Mouse (Mus musculus): ENCODE measurements around the gene Gcsam. TPM values are rescaled to one million over a fixed set of nuclear protein-coding genes. Genes with fewer than 3 reads are reported as not detected.

Gcsam gene
- polyA plus RNA-seq, 1 experiment from 2014 or later: 0.34 TPM

GRCm38 (mm10) chr16:45613247-45613646 lies 3.1 kb downstream of the Gcsam start:
- Histone ChIP-seq H3K9me3 (ENCODE audit: control insufficient read depth, low read length) (no peaks in the 10 kb centered on the region), H3K9ac (ENCODE audit: low read depth, low read length) (no peak overlapping the region), H3K27me3 (ENCODE audit: control insufficient read depth, insufficient read depth, low read length) (no peaks in the 10 kb centered on the region), H3K4me2 (replicated peaks; ENCODE audit: low read depth, low read length) (no peak overlapping the region), H3K27ac (ENCODE audit: low read depth, low read length) (no peak overlapping the region), H3K4me3 (ENCODE audit: low read depth, low read length) (no peak overlapping the region), H3K4me1 (replicated peaks; ENCODE audit: control insufficient read depth, insufficient read depth, low read length) (no peaks in the 10 kb centered on the region), H3K36me3 (ENCODE audit: control insufficient read depth, insufficient read depth, low read length) (no peaks in the 10 kb centered on the region)
- DNase-seq (ENCODE audit: low spot score) (no peak), ATAC-seq (ENCODE audit: low FRiP score) (no peak)
- WGBS: 85% methylated on average over 2 of the region's 2 CpGs

DNA sequence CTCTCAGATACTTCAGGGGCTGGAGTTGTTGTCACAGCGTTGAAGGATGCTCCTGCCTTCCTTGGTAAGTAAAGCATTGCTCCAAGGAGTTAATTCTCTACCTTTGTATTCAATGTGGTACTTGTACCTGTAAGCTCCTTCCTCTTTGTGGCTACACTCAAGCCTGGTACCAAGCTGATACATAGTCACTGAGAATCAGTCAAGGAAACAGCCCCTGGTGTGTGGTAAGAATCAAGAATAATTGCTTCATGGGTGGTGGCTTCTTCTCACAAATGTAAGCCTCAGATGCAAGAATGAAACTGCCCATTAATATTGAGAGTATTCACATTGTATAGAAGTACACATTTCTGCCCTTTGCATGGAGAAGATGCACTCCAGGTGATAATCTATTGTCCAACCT lies 5.8 kb downstream of the Gcsam start:
- Histone ChIP-seq H3K9ac (ENCODE audit: low read depth, low read length) (no peak overlapping the region), H3K27ac (ENCODE audit: low read depth, low read length) (no peak overlapping the region), H3K4me2 (replicated peaks; ENCODE audit: low read depth, low read length) (no peak overlapping the region), H3K27me3 (ENCODE audit: control insufficient read depth, insufficient read depth, low read length) (no peaks in the 10 kb centered on the region), H3K36me3 (ENCODE audit: control insufficient read depth, insufficient read depth, low read length) (no peaks in the 10 kb centered on the region), H3K9me3 (ENCODE audit: control insufficient read depth, low read length) (no peaks in the 10 kb centered on the region), H3K4me1 (replicated peaks; ENCODE audit: control insufficient read depth, insufficient read depth, low read length) (no peaks in the 10 kb centered on the region), H3K4me3 (ENCODE audit: low read depth, low read length) (no peak overlapping the region)
- DNase-seq (ENCODE audit: low spot score): no peak
- ATAC-seq (ENCODE audit: low FRiP score): no peak
- WGBS: 75% methylated on average over 1 of the region's 1 CpGs

DNA sequence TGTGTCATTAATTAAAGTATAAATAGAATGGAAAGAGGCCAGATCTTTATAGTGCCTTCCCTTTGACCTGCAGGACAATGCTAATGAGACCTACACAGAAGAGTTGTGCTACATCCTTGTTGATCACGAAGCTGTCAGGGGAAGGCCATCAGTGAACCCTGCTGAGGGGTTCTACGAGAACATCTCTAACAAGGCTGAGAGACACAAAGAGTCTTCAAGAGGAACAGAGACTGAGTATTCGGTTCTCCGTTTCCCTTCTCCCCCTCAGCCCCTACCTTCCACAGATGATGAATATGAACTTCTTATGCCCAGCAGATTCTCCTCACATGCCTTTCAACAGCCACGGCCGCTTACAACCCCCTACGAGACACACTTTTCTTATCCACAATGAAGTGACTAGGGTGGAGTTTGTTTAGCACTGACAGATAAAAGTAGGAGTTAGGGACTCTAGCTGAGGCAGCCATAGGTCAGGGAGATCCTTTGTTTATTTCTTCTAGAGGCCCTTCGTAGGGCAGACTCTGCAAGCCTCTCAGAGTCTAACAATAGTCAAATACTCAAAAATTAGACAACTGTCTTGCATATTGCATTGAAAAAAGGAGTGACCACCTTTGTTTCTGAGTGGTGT lies 9.7 kb downstream of the Gcsam start:
- Histone ChIP-seq H3K4me2 (replicated peaks; ENCODE audit: low read depth, low read length) (no peak overlapping the region), H3K36me3 (ENCODE audit: control insufficient read depth, insufficient read depth, low read length) (no peaks in the 10 kb centered on the region), H3K9ac (ENCODE audit: low read depth, low read length) (no peak overlapping the region), H3K27ac (ENCODE audit: low read depth, low read length) (no peak overlapping the region), H3K4me1 (replicated peaks; ENCODE audit: control insufficient read depth, insufficient read depth, low read length) (no peaks in the 10 kb centered on the region), H3K9me3 (ENCODE audit: control insufficient read depth, low read length) (no peaks in the 10 kb centered on the region), H3K4me3 (ENCODE audit: low read depth, low read length) (no peak overlapping the region), H3K27me3 (ENCODE audit: control insufficient read depth, insufficient read depth, low read length) (no peaks in the 10 kb centered on the region)
- no peak for ATAC-seq (ENCODE audit: low FRiP score)
- 69% methylated on average over 8 of the region's 8 CpGs for WGBS
- no peak for DNase-seq (ENCODE audit: low spot score)

DNA sequence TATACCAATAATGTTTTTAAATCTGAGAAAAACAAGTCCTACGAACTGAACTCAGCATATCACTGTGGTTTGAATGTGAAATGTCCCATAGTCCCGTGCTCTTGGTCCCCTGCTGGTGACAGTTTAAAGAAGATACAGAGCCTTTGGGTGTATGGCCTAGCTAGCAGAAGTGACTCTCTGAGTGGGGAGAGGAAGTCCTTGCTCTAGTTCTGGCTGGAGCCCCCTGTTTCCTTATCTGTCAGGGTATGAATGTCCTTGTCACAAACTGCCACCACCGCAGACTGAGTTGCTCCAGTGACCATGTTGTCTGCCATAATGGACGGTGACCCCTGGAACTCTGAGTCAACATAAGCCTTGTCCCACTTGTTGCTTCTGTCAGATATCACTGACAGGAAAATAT lies 13.1 kb downstream of the Gcsam start:
- no peaks in the 10 kb centered on the region for H3K4me1 ChIP-seq (replicated peaks; ENCODE audit: control insufficient read depth, insufficient read depth, low read length)
- no peak for ATAC-seq (ENCODE audit: low FRiP score)

DNA sequence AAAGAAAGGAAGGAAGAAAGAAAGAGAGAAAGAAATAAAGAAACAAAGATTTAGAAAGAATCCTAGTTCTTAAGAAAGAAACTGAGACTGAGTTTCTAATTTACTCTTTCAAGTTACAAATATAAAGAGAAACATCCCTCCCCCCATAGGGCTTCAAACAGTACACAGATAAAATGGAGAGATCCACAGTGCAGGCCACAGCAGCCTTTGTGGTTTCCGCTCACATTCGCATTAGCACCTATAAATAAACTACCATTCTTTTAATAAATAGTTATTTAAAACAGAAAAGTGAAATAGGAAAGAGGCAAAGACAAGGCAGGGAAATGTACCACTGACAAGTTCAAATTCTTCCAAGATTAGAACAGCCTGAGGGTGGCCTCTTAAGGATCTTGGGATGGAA lies 14.6 kb downstream of the Gcsam start:
- no peak overlapping the region for H3K9ac ChIP-seq (ENCODE audit: low read depth, low read length)
- 85% methylated on average over 2 of the region's 2 CpGs for WGBS
- no peak for DNase-seq (ENCODE audit: low spot score)

More for the DNA sequence above, 13.1 kb downstream of the Gcsam start:
- no peak overlapping the region for H3K4me3 ChIP-seq (ENCODE audit: low read depth, low read length)
- WGBS: 88% methylated on average over 4 of the region's 4 CpGs
- no peaks in the 10 kb centered on the region for H3K9me3 ChIP-seq (ENCODE audit: control insufficient read depth, low read length)
- DNase-seq (ENCODE audit: low spot score): no peak
- H3K9ac ChIP-seq (ENCODE audit: low read depth, low read length): no peak overlapping the region
- no peak overlapping the region for H3K4me2 ChIP-seq (replicated peaks; ENCODE audit: low read depth, low read length)
- H3K27me3 ChIP-seq (ENCODE audit: control insufficient read depth, insufficient read depth, low read length): no peaks in the 10 kb centered on the region
- no peak overlapping the region for H3K27ac ChIP-seq (ENCODE audit: low read depth, low read length)
- no peaks in the 10 kb centered on the region for H3K36me3 ChIP-seq (ENCODE audit: control insufficient read depth, insufficient read depth, low read length)

GRCm38 (mm10) chr16:45625342-45625741 lies 15.2 kb downstream of the Gcsam start:
- no peak overlapping the region for H3K4me2 ChIP-seq (replicated peaks; ENCODE audit: low read depth, low read length)
- H3K36me3 ChIP-seq (ENCODE audit: control insufficient read depth, insufficient read depth, low read length): no peaks in the 10 kb centered on the region
- H3K27me3 ChIP-seq (ENCODE audit: control insufficient read depth, insufficient read depth, low read length): no peaks in the 10 kb centered on the region
- no peak overlapping the region for H3K4me3 ChIP-seq (ENCODE audit: low read depth, low read length)
- 76% methylated on average over 2 of the region's 2 CpGs for WGBS
- no peak overlapping the region for H3K27ac ChIP-seq (ENCODE audit: low read depth, low read length)
- no peaks in the 10 kb centered on the region for H3K4me1 ChIP-seq (replicated peaks; ENCODE audit: control insufficient read depth, insufficient read depth, low read length)
- H3K9me3 ChIP-seq (ENCODE audit: control insufficient read depth, low read length): no peaks in the 10 kb centered on the region
- DNase-seq (ENCODE audit: low spot score) (no peak), ATAC-seq (ENCODE audit: low FRiP score) (no peak)
- H3K9ac ChIP-seq (ENCODE audit: low read depth, low read length): no peak overlapping the region

More for the DNA sequence above, 14.6 kb downstream of the Gcsam start:
- no peak for ATAC-seq (ENCODE audit: low FRiP score)
- H3K36me3 ChIP-seq (ENCODE audit: control insufficient read depth, insufficient read depth, low read length): no peaks in the 10 kb centered on the region
- H3K4me2 ChIP-seq (replicated peaks; ENCODE audit: low read depth, low read length): no peak overlapping the region
- H3K9me3 ChIP-seq (ENCODE audit: control insufficient read depth, low read length): no peaks in the 10 kb centered on the region
- H3K4me1 ChIP-seq (replicated peaks; ENCODE audit: control insufficient read depth, insufficient read depth, low read length): no peaks in the 10 kb centered on the region
- H3K27ac ChIP-seq (ENCODE audit: low read depth, low read length): no peak overlapping the region
- H3K27me3 ChIP-seq (ENCODE audit: control insufficient read depth, insufficient read depth, low read length): no peaks in the 10 kb centered on the region
- no peak overlapping the region for H3K4me3 ChIP-seq (ENCODE audit: low read depth, low read length)

DNA sequence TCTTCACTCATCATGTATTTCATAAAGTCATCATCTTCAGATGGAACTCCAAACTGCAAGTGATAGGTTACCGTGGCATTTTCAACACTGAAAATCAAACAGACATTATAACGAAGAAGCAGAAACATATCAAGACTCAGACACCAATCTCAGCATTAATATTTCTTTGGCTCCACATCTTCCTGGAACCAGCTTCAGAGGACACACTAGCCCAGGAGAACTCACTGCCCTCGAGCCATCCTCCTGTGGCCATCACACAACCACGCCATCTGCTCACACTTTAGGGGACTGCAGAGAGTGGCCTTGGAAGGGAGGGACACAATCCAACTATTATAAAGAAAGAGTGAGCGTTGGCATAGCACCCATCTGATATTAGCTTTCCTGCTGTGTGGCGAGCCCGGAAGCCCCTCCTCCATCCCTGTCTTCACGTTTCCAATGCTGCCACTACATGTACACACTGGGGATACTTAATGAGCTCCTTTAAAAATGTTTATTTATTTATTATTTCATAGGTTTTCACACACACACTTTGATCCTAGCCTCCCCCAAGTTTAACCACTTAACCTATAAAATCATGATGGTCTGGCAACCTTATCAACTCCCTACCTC lies 19.4 kb downstream of the Gcsam start:
- Histone ChIP-seq H3K4me2 (replicated peaks; ENCODE audit: low read depth, low read length) (no peak overlapping the region), H3K36me3 (ENCODE audit: control insufficient read depth, insufficient read depth, low read length) (no peaks in the 10 kb centered on the region), H3K4me3 (ENCODE audit: low read depth, low read length) (no peak overlapping the region), H3K9ac (ENCODE audit: low read depth, low read length) (no peak overlapping the region), H3K27me3 (ENCODE audit: control insufficient read depth, insufficient read depth, low read length) (no peaks in the 10 kb centered on the region), H3K4me1 (replicated peaks; ENCODE audit: control insufficient read depth, insufficient read depth, low read length) (no peaks in the 10 kb centered on the region), H3K27ac (ENCODE audit: low read depth, low read length) (no peak overlapping the region), H3K9me3 (ENCODE audit: control insufficient read depth, low read length) (no peaks in the 10 kb centered on the region)
- no peak for DNase-seq (ENCODE audit: low spot score)
- ATAC-seq (ENCODE audit: low FRiP score): peak; percentile 23; the same call in 1 of the 2 replicates
- 87% methylated on average over 8 of the region's 8 CpGs for WGBS

GRCm38 (mm10) chr16:45630347-45630960 lies 20.3 kb downstream of the Gcsam start:
- Histone ChIP-seq H3K27me3 (ENCODE audit: control insufficient read depth, insufficient read depth, low read length) (no peaks in the 10 kb centered on the region), H3K4me1 (replicated peaks; ENCODE audit: control insufficient read depth, insufficient read depth, low read length) (no peaks in the 10 kb centered on the region), H3K4me2 (replicated peaks; ENCODE audit: low read depth, low read length) (no peak overlapping the region), H3K36me3 (ENCODE audit: control insufficient read depth, insufficient read depth, low read length) (no peaks in the 10 kb centered on the region), H3K9me3 (ENCODE audit: control insufficient read depth, low read length) (no peaks in the 10 kb centered on the region), H3K4me3 (ENCODE audit: low read depth, low read length) (no peak overlapping the region), H3K9ac (ENCODE audit: low read depth, low read length) (no peak overlapping the region), H3K27ac (ENCODE audit: low read depth, low read length) (no peak overlapping the region)
- 58% methylated on average over 5 of the region's 5 CpGs for WGBS
- DNase-seq (ENCODE audit: low spot score) (peak; percentile 77), ATAC-seq (ENCODE audit: low FRiP score) (peak; percentile 75)

DNA sequence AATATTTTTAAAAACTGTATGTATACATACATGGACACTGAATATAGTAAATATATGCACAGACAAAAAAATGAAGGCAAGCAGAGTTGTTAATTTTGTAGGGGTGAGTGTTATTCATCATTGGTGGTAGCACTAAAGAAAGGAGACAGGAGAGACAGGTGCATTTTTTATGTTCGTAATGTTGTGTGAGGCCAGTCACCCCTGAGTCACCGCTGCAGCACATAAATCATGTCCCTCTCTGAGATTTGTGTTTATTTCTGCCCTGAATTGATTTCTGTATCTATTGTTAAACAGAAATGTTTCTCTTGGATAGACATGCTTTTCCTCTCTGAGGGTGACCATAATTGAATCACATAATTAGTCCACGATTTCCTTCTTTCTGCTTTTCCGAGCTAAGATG lies 22.2 kb downstream of the Gcsam start:
- 84% methylated on average over 4 of the region's 4 CpGs for WGBS
- no peak for DNase-seq (ENCODE audit: low spot score)
- H3K9me3 ChIP-seq (ENCODE audit: control insufficient read depth, low read length): no peaks in the 10 kb centered on the region
- no peak overlapping the region for H3K4me3 ChIP-seq (ENCODE audit: low read depth, low read length)
- no peaks in the 10 kb centered on the region for H3K36me3 ChIP-seq (ENCODE audit: control insufficient read depth, insufficient read depth, low read length)
- no peak overlapping the region for H3K27ac ChIP-seq (ENCODE audit: low read depth, low read length)
- no peak overlapping the region for H3K9ac ChIP-seq (ENCODE audit: low read depth, low read length)
- H3K27me3 ChIP-seq (ENCODE audit: control insufficient read depth, insufficient read depth, low read length): no peaks in the 10 kb centered on the region
- no peak overlapping the region for H3K4me2 ChIP-seq (replicated peaks; ENCODE audit: low read depth, low read length)
- H3K4me1 ChIP-seq (replicated peaks; ENCODE audit: control insufficient read depth, insufficient read depth, low read length): no peaks in the 10 kb centered on the region
- no peak for ATAC-seq (ENCODE audit: low FRiP score)

Measured in hindbrain, embryonic 11.5 days (tissue).